Mouse (Mus musculus) heart, postnatal 0 days (tissue): ENCODE data around the gene Synj1. TPM values are rescaled to one million over a fixed set of nuclear protein-coding genes. Genes with fewer than 3 reads are reported as not detected.

Experiments used
- ATAC-seq: fragments of 200-750 bp; cut with Nextera tagmentation; 2 replicates; pipeline ENCODE4 v1.8.0; 2017; ENCODE audit warnings: low read depth, moderate number of reproducible peaks, moderate library complexity; ENCODE audit not compliant: insufficient read depth
- DNase-seq: peaks from one replicate; pipeline ENCODE4 v3.0.0-alpha.2; 2016; ENCODE audit warnings: low spot score
- H3K27ac ChIP-seq: fragments of 300-500 bp; sonication (generic); 2 replicates; pipeline ENCODE4 v1.5.1; 2014; ENCODE audit warnings: low read depth, mild to moderate bottlenecking
- H3K27me3 ChIP-seq: fragments of 300-500 bp; sonication (generic); 2 replicates; pipeline ENCODE4 v1.6.1; 2014; ENCODE audit warnings: low read length, mixed read lengths; ENCODE audit not compliant: control insufficient read depth, insufficient read depth
- H3K36me3 ChIP-seq: fragments of 300-500 bp; sonication (generic); replicated peaks from 2 replicates; pipeline ENCODE4 v1.6.1; 2014; ENCODE audit warnings: low read length, mixed read lengths; ENCODE audit not compliant: control insufficient read depth, insufficient read depth
- H3K4me1 ChIP-seq: fragments of 300-500 bp; sonication (generic); 2 replicates; pipeline ENCODE4 v1.6.1; 2014; ENCODE audit warnings: antibody characterized with exemption; ENCODE audit not compliant: control insufficient read depth, insufficient read depth
- H3K4me2 ChIP-seq: fragments of 300-500 bp; sonication (generic); 2 replicates; pipeline ENCODE4 v1.6.1; 2014; ENCODE audit warnings: low read depth, mild to moderate bottlenecking, low read length, moderate library complexity
- H3K4me3 ChIP-seq: fragments of 300-500 bp; sonication (generic); 2 replicates; pipeline ENCODE4 v1.5.1; 2014; ENCODE audit warnings: low read depth, low read length
- H3K9ac ChIP-seq: fragments of 300-500 bp; sonication (generic); replicated peaks from 2 replicates; pipeline ENCODE4 v1.6.1; 2014; ENCODE audit warnings: low read depth, low read length, mixed read lengths
- H3K9me3 ChIP-seq: fragments of 300-500 bp; sonication (generic); replicated peaks from 2 replicates; pipeline ENCODE4 v1.6.1; 2016; ENCODE audit warnings: low read length; ENCODE audit not compliant: control insufficient read depth
- CTCF ChIP-seq: IDR thresholded peaks from 2 replicates; pipeline ENCODE4 v1.5.1; 2016; ENCODE audit warnings: antibody characterized with exemption, control low read depth, low read depth
- EP300 ChIP-seq: IDR thresholded peaks from 2 replicates; pipeline ENCODE4 v1.6.1; 2016; ENCODE audit warnings: antibody characterized with exemption, low read depth
- WGBS: fragments of 180-500 bp; shearing (Covaris S2); extraction: QIAGEN DNeasy Blood & Tissue Kit; methylation state at CpG from one replicate; pipeline ENCODE4 v1.1.7; 2014; 5-methylcytosine and 5-hydroxymethylcytosine counted together
- microRNA-seq: library from miRNA; unstranded; fragments of <30 nt; microRNA quantifications from one replicate; pipeline ENCODE4, GENCODE M21; 2016
- polyA plus RNA-seq: library from polyadenylated mRNA; unstranded; fragments of >200 nt; fragmentation: Nextera tagmentation; extraction: Ambion mirVana; gene quantifications from 2 replicates; pipeline ENCODE4 v1.2.1, GENCODE M21; 2015
- total RNA-seq: library from RNA; depleted of rRNA; stranded (reverse); fragments of >200 nt; gene quantifications from 2 replicates; pipeline ENCODE4 v1.2.3, GENCODE M21; 2014; ENCODE audit warnings: low replicate concordance; rRNA removed

Gene Synj1
- total and polyA plus RNA-seq, 2 experiments from 2014 or later: 8.5 to 11.8 TPM

DNA sequence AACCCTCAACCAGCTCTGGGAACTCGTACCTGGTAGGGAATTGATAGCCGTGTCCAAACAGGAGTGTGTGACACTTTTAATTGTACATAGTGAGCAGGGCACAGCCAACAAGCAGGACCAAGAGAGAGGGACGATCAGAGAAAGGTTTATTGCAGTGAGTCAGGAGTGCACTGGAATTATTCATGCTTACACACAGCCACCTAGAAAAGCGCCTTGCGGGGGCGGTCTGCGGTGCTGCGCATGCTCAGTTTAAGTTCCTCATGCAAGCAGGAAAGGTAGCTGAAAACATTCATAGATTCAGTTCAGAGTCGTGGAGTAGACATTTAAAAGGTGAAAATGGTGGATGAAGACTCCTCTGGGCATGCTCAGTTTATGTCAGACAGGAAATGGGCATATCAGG lies 120.4 kb downstream of the Synj1 start:
- H3K27me3 ChIP-seq: 0 out of 2 replicates have a peak, but pooled peaks cover 3% of the 10 kb centered on the region
- no peak overlapping the region for H3K27ac ChIP-seq
- ATAC-seq (no peak), DNase-seq (no peak)
- H3K4me2 ChIP-seq: no peak overlapping the region
- TF ChIP-seq EP300 (no peak), CTCF (no peak)
- WGBS: 88% methylated on average over 9 of the region's 9 CpGs
- H3K4me1 ChIP-seq: no peaks in the 10 kb centered on the region
- H3K9ac ChIP-seq: no peak overlapping the region
- H3K4me3 ChIP-seq: no peak overlapping the region
- H3K9me3 ChIP-seq: no peaks in the 10 kb centered on the region
- H3K36me3 ChIP-seq: no peaks in the 10 kb centered on the region

Small RNA genes within 50 kb of the gene (microRNA-seq; reads per million reads assigned to microRNA genes)
- not detected for gene Gm22933

Other genes with a start within 250 kb of the Synj1 start
- gene Urb1, start 200.9 kb downstream of the Synj1 start, total RNA-seq: 8.7 and 16.5 TPM in 2 replicates
- gene Urb1, start 200.9 kb downstream of the Synj1 start, polyA plus RNA-seq: 2.7 and 3.0 TPM in 2 replicates
- gene Eva1c, start 184.6 kb downstream of the Synj1 start, total RNA-seq: 3.2 and 11.4 TPM in 2 replicates
- 1.1 and 1.7 TPM in 2 replicates for gene Eva1c, start 184.6 kb downstream of the Synj1 start, polyA plus RNA-seq
- 7.1 and 22.1 TPM in 2 replicates for gene Cfap298, start 76.2 kb downstream of the Synj1 start, total RNA-seq
- 39.6 and 45.4 TPM in 2 replicates for gene Cfap298, start 76.2 kb downstream of the Synj1 start, polyA plus RNA-seq
- 30.6 and 33.8 TPM in 2 replicates for gene Paxbp1, start 33.2 kb upstream of the Synj1 start, total RNA-seq
- 18.8 and 19.0 TPM in 2 replicates for gene Paxbp1, start 33.2 kb upstream of the Synj1 start, polyA plus RNA-seq
- gene 4932438H23Rik, start 83.8 kb upstream of the Synj1 start, total RNA-seq: 0.11 TPM in 1 of 2 replicates, not detected in the other
- 0.05 and 0.14 TPM in 2 replicates for gene 4932438H23Rik, start 83.8 kb upstream of the Synj1 start, polyA plus RNA-seq
- gene Olig2, start 214.1 kb upstream of the Synj1 start, total RNA-seq: 0.46 TPM in 1 of 2 replicates, not detected in the other
- gene Olig2, start 214.1 kb upstream of the Synj1 start, polyA plus RNA-seq: not detected in 2 replicates